Mouse (Mus musculus): ENCODE measurements at regions not wholly inside any gene's neighbourhood (a gene's known extent, or its start where the extent isn't known, plus 50 kb on each side); places are given as distances from the start of the nearest gene placed in this dataset.

DNA sequence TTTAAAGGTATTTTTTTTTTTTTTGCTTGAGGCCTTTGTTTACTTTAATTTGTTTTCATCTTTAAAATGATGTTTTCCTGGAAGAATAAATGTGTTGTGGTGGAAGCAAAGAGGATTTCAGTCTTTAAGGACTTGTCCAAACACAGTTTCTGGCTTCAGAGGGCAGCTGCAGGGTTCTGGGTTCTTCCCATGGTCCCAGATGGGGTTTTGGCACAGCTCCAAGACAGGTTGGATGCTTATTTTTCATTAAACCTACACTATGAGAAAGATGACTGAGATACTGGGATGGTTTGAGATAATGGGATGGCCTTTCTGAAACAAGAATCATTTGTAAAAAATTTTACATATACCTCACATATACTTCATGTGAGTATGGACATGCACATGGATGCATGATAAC is 234.7 kb upstream of the Sphkap start:
- Histone ChIP-seq H3K4me2 (no peak overlapping the region), H3K9ac (no peak overlapping the region), H3K4me1 (replicated peaks) (no peaks in the 10 kb centered on the region), H3K4me3 (no peak overlapping the region), H3K36me3 (no peaks in the 10 kb centered on the region), H3K27ac (ENCODE audit: poor library complexity, severe bottlenecking) (no peak overlapping the region), H3K9me3 (replicated peaks) (no peaks in the 10 kb centered on the region), H3K27me3 (replicated peaks) (no peaks in the 10 kb centered on the region)
- ATAC-seq (ENCODE audit: insufficient number of reproducible peaks, low FRiP score), result no peak

DNA sequence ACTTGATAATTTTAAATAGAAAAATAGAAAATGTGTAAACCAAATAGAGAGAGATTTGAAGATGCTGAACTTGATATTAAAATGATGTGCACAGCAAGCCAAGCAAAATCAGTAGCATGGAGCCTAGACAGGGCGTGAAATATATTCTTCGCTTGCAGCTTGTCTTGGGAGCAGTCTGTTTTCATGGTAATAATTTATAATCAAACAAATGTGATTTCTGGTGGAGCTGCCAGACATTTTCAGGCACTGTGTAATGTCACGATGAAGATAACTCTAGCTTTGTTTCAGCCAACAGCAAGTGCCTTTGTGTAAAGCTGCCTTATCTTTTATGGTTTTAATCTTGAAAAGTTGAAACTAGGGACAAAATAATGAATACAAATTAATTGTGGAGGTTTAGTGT is 228.1 kb upstream of the Sphkap start:
- Histone ChIP-seq H3K4me3 (no peak overlapping the region), H3K27me3 (replicated peaks) (no peaks in the 10 kb centered on the region), H3K27ac (ENCODE audit: poor library complexity, severe bottlenecking) (no peak overlapping the region), H3K9me3 (replicated peaks) (no peaks in the 10 kb centered on the region), H3K36me3 (no peaks in the 10 kb centered on the region), H3K4me2 (no peak overlapping the region), H3K4me1 (replicated peaks) (peaks cover 5% of the 10 kb centered on the region; the same call in 1 of the 2 replicates), H3K9ac (no peak overlapping the region)
- 66% methylated on average over 3 of the region's 3 CpGs for WGBS
- ATAC-seq (ENCODE audit: insufficient number of reproducible peaks, low FRiP score), result no peak

GRCm38 (mm10) chr1:83631798-83632197 is 223.8 kb upstream of the Sphkap start:
- Histone ChIP-seq H3K9me3 (replicated peaks) (no peaks in the 10 kb centered on the region), H3K4me1 (replicated peaks) (peaks cover 5% of the 10 kb centered on the region; the same call in 1 of the 2 replicates), H3K4me3 (no peak overlapping the region), H3K27ac (ENCODE audit: poor library complexity, severe bottlenecking) (no peak overlapping the region), H3K27me3 (replicated peaks) (no peaks in the 10 kb centered on the region), H3K4me2 (no peak overlapping the region), H3K36me3 (no peaks in the 10 kb centered on the region), H3K9ac (no peak overlapping the region)
- 25% methylated on average over 4 of the region's 4 CpGs for WGBS
- ATAC-seq (ENCODE audit: insufficient number of reproducible peaks, low FRiP score), result no peak

- Histone ChIP-seq H3K27ac (ENCODE audit: poor library complexity, severe bottlenecking) (no peak overlapping the region), H3K4me2 (no peak overlapping the region), H3K27me3 (replicated peaks) (no peaks in the 10 kb centered on the region), H3K9ac (no peak overlapping the region), H3K9me3 (replicated peaks) (no peaks in the 10 kb centered on the region), H3K4me3 (no peak overlapping the region), H3K36me3 (no peaks in the 10 kb centered on the region), H3K4me1 (replicated peaks) (peaks cover 5% of the 10 kb centered on the region; the same call in 1 of the 2 replicates)
- ATAC-seq (ENCODE audit: insufficient number of reproducible peaks, low FRiP score), result no peak
- WGBS, result 73% methylated on average over 7 of the region's 7 CpGs
Measured at GRCm38 (mm10) chr1:83631394-83631793, 223.4 kb upstream of the Sphkap start.

- no peaks in the 10 kb centered on the region for H3K36me3 ChIP-seq
- WGBS, result 77% methylated on average over 1 of the region's 1 CpGs
- H3K9ac ChIP-seq, result no peak overlapping the region
- ATAC-seq (ENCODE audit: insufficient number of reproducible peaks, low FRiP score), result no peak
- no peak overlapping the region for H3K27ac ChIP-seq (ENCODE audit: poor library complexity, severe bottlenecking)
- H3K4me3 ChIP-seq, result no peak overlapping the region
- no peaks in the 10 kb centered on the region for H3K4me1 ChIP-seq (replicated peaks)
- no peaks in the 10 kb centered on the region for H3K27me3 ChIP-seq (replicated peaks)
- H3K9me3 ChIP-seq (replicated peaks), result no peaks in the 10 kb centered on the region
- H3K4me2 ChIP-seq, result no peak overlapping the region
Measured at GRCm38 (mm10) chr1:83587258-83587657, 179.3 kb upstream of the Sphkap start.

- Histone ChIP-seq H3K4me1 (replicated peaks) (no peaks in the 10 kb centered on the region), H3K4me2 (no peak overlapping the region), H3K27ac (ENCODE audit: poor library complexity, severe bottlenecking) (no peak overlapping the region), H3K4me3 (no peak overlapping the region), H3K9me3 (replicated peaks) (no peaks in the 10 kb centered on the region), H3K27me3 (replicated peaks) (no peaks in the 10 kb centered on the region), H3K36me3 (no peaks in the 10 kb centered on the region), H3K9ac (no peak overlapping the region)
- WGBS, result 77% methylated on average over 4 of the region's 4 CpGs
- ATAC-seq (ENCODE audit: insufficient number of reproducible peaks, low FRiP score), result no peak
Measured at GRCm38 (mm10) chr1:83583041-83583440, 175.0 kb upstream of the Sphkap start.

DNA sequence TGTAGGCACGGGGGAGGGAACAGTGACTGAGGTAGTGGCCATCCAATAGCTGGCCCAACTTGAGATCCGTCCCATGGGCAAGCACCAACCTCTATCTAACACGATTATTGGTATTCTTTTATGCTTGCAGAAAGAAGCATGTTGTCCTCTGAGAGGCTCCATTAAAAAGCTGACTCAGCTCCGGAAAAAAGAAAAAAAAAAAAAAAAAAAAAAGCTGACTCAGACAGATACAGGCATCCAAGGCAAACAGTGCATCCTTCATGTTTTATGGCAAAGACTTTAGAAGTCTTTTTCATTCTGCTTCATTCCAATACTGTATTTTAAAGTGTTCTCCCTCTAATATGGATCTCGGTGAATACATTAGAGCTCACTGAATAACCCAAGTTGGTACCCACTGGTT is 162.0 kb upstream of the Sphkap start:
- Histone ChIP-seq H3K27ac (ENCODE audit: poor library complexity, severe bottlenecking) (no peak overlapping the region), H3K27me3 (replicated peaks) (no peaks in the 10 kb centered on the region), H3K4me2 (no peak overlapping the region), H3K4me3 (no peak overlapping the region), H3K4me1 (replicated peaks) (no peaks in the 10 kb centered on the region), H3K9me3 (replicated peaks) (no peaks in the 10 kb centered on the region), H3K36me3 (no peaks in the 10 kb centered on the region), H3K9ac (no peak overlapping the region)
- 77% methylated on average over 5 of the region's 5 CpGs for WGBS
- ATAC-seq (ENCODE audit: insufficient number of reproducible peaks, low FRiP score), result no peak

DNA sequence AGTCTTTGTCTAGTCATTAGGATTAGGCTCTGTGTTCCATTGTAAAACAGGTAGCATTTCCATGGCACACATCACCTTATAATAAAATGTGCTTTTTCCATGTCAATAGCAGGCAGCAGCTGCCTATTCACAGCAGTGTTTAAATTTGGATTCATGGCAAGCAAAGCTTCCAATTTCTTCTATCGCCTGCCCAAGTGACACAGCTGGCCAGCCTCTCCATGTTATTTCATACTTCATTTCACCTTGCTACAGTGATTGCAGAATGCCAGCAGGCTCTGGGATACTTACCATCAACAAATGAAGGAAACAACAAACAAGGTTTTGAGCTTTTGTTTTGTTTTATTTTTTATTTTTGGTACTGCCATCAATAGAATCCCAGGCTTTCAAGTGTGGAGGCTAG is 160.7 kb upstream of the Sphkap start:
- no peak overlapping the region for H3K9ac ChIP-seq
- no peak overlapping the region for H3K4me3 ChIP-seq
- no peaks in the 10 kb centered on the region for H3K9me3 ChIP-seq (replicated peaks)
- no peaks in the 10 kb centered on the region for H3K27me3 ChIP-seq (replicated peaks)
- H3K36me3 ChIP-seq, result no peaks in the 10 kb centered on the region
- 82% methylated on average over 1 of the region's 1 CpGs for WGBS
- no peak overlapping the region for H3K27ac ChIP-seq (ENCODE audit: poor library complexity, severe bottlenecking)
- no peak overlapping the region for H3K4me2 ChIP-seq
- no peak for ATAC-seq (ENCODE audit: insufficient number of reproducible peaks, low FRiP score)
- no peaks in the 10 kb centered on the region for H3K4me1 ChIP-seq (replicated peaks)

DNA sequence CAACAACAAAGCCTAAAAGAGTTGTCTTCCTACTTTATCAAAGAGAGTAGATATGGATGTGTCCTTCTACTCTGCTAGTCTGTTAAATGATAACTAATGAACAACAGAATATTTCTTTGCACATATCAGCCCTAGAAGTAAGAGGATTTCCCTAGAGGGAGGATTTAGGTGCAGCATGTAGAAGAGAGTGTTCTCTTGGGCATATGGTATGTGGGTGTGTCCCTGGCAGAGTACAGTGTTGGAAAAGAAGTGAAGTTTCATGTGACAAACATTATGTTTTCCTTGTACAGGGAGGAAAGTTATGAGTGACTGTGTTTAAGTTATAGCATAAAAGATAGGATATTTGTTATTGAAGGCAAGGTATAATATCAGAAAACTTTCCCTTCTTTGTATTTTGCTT is 143.6 kb upstream of the Sphkap start:
- no peak overlapping the region for H3K4me3 ChIP-seq
- H3K9me3 ChIP-seq (replicated peaks), result no peaks in the 10 kb centered on the region
- H3K27ac ChIP-seq (ENCODE audit: poor library complexity, severe bottlenecking), result no peak overlapping the region
- H3K4me2 ChIP-seq, result no peak overlapping the region
- H3K9ac ChIP-seq, result no peak overlapping the region
- no peaks in the 10 kb centered on the region for H3K27me3 ChIP-seq (replicated peaks)
- ATAC-seq (ENCODE audit: insufficient number of reproducible peaks, low FRiP score), result no peak
- no peaks in the 10 kb centered on the region for H3K36me3 ChIP-seq
- no peaks in the 10 kb centered on the region for H3K4me1 ChIP-seq (replicated peaks)

- H3K4me2 ChIP-seq, result no peak overlapping the region
- no peak overlapping the region for H3K9ac ChIP-seq
- no peak for ATAC-seq (ENCODE audit: insufficient number of reproducible peaks, low FRiP score)
- 0 out of 2 replicates have a peak, but pooled peaks cover 2% of the 10 kb centered on the region for H3K9me3 ChIP-seq (replicated peaks)
- no peaks in the 10 kb centered on the region for H3K36me3 ChIP-seq
- H3K4me1 ChIP-seq (replicated peaks), result no peaks in the 10 kb centered on the region
- no peak overlapping the region for H3K27ac ChIP-seq (ENCODE audit: poor library complexity, severe bottlenecking)
- no peaks in the 10 kb centered on the region for H3K27me3 ChIP-seq (replicated peaks)
- no peak overlapping the region for H3K4me3 ChIP-seq
Measured at GRCm38 (mm10) chr1:83535461-83535860, 127.5 kb upstream of the Sphkap start.

- Histone ChIP-seq H3K4me3 (no peak overlapping the region), H3K9ac (no peak overlapping the region), H3K27me3 (replicated peaks) (no peaks in the 10 kb centered on the region), H3K4me1 (replicated peaks) (no peaks in the 10 kb centered on the region), H3K27ac (ENCODE audit: poor library complexity, severe bottlenecking) (no peak overlapping the region), H3K36me3 (no peaks in the 10 kb centered on the region), H3K9me3 (replicated peaks) (no peaks in the 10 kb centered on the region; the same call in 1 of the 2 replicates), H3K4me2 (no peak overlapping the region)
- no peak for ATAC-seq (ENCODE audit: insufficient number of reproducible peaks, low FRiP score)
- WGBS, result 61% methylated on average over 1 of the region's 1 CpGs
Measured at GRCm38 (mm10) chr1:83527803-83528202, 119.8 kb upstream of the Sphkap start.

GRCm38 (mm10) chr1:83509356-83509755 is 101.4 kb upstream of the Sphkap start:
- no peak overlapping the region for H3K4me3 ChIP-seq
- H3K4me1 ChIP-seq (replicated peaks), result no peaks in the 10 kb centered on the region
- no peak for ATAC-seq (ENCODE audit: insufficient number of reproducible peaks, low FRiP score)
- H3K27me3 ChIP-seq (replicated peaks), result no peaks in the 10 kb centered on the region
- no peak overlapping the region for H3K27ac ChIP-seq (ENCODE audit: poor library complexity, severe bottlenecking)
- H3K9me3 ChIP-seq (replicated peaks), result no peaks in the 10 kb centered on the region
- H3K4me2 ChIP-seq, result no peak overlapping the region
- WGBS, result 70% methylated on average over 5 of the region's 5 CpGs
- H3K9ac ChIP-seq, result no peak overlapping the region
- no peaks in the 10 kb centered on the region for H3K36me3 ChIP-seq

All from heart, embryonic 12.5 days (tissue).